Mouse (Mus musculus) urinary bladder, postnatal 14 days (tissue): ENCODE measurements at regions not wholly inside any gene's neighbourhood (a gene's known extent, or its start where the extent isn't known, plus 50 kb on each side); places are given as distances from the start of the nearest gene placed in this dataset.
"Not testable (repeated sequence)": the region's sequence is repeated elsewhere in the genome, so short reads cannot be mapped to it uniquely, and the experiment has no call there.

Experiments
- DNase-seq: peaks from one replicate; pipeline ENCODE4 v3.0.0; 2021; ENCODE audit warnings: low spot score

DNA sequence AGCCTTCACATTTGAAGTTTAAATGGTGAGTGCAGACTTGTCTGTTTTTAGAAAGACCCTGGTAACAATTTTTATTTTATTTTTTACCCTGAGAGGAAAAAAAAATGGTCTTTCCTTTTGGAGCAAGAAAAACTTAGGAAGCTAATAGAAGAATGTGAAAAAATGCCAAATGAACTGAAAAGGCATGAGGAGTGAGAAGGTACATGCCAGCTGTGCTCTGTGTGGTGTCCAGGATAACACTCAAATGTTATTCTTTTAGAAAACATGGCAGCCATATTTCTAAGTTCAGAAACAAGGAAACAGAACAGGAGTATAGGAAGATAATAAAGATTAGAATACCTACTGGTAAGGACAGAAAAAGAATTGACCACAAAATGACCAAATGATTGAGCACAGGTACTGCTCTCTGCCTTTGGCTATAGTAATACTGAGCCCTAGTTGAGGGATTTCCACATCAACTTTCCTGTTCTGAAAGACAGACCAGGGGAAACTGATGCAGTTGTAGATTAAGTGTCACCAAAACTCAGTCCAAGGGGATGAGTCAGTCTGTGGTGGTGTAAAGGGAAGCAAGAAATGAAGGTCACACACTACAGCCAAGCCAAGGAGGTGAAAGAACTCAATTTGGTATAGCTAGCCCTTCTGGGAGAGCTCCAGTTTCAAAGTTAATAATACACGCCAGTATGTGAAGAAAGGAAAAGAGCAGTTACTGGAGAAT lies 758.5 kb downstream of the Robo2 start:
- DNase-seq, result no peak

DNA sequence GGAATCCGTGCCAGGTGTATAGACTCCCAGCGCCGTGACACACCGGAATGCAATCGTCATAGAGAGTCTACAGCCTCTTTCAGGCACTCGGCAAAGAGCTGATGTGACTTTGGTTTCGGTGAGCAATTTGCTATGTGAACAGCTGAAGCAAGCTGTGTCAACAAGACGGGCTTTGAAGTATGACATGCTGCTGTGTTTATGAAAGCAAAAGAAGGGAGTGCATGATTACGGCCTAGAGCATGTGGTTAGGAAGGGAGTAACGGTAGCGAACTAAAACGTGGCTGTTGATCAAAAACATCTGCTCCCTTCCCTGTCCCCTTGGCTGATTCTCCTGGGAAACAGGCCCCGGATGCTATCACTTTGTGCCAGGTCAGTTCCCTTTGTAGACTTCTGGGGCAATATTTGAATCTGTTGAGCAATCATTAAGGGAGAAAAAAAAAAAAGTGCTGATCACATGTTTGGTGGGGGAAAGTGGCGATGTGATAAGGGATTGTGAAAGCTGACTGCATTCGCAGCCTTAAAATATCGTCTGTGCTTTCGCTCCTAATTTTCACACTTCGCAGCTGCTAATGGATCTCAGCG lies 764.3 kb downstream of the Robo2 start:
- DNase-seq, result peak; percentile 32

DNA sequence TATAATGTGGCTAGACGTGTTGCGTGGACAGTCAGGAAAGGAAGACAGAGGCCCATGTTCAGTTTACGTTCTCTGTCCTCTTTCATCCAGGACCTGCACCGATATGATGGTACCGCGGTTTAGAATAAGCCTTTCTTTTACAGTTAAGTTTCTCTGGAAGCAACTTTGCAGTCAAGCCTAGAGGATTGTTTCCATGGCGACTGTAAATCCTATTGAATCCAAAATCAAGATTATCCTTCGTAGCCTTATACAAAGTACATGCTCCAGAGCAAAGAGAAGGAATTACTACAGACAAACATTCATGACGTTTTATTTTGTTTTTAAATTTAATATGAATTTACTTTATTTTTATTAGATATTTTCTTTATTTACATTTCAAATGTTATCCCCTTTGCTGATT lies 798.6 kb downstream of the Robo2 start:
- no peak for DNase-seq

DNA sequence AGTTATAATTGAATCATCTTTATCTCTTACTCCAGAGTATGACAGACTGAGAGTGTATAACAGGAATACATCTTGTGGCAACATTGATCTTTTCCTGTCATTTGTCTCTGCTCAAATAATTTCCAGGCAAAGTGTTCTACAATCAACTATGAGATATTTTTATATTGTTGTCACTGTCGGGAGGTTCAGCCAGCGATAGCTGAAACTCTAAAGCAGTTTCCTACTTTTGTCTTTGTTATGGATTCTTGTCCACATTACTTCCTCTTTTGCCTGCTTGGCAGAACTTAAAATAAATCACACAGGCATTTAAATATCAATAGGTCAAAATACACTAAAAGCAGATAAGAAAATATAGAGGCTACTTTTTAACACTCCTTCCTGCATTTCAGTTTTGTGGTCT lies 820.2 kb downstream of the Robo2 start:
- DNase-seq, result no peak

DNA sequence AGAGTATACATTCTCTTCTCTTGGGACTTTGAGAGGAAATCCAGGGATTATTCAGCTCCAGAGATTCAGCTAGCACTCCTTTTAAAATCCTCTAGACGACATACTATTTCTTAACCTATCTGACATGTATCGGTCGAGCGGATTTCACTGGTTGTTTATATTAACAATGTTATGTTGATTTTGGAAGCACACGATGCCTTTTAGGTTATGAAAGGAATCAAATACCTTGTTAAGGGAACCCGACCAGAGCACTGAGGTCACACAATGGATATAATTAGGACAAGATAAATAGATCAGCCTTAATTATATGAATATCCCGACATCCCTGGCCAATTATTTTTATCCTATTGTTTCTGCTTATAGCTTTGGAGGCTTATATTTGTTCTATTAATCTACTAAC lies 850.4 kb downstream of the Robo2 start:
- DNase-seq, result no peak

DNA sequence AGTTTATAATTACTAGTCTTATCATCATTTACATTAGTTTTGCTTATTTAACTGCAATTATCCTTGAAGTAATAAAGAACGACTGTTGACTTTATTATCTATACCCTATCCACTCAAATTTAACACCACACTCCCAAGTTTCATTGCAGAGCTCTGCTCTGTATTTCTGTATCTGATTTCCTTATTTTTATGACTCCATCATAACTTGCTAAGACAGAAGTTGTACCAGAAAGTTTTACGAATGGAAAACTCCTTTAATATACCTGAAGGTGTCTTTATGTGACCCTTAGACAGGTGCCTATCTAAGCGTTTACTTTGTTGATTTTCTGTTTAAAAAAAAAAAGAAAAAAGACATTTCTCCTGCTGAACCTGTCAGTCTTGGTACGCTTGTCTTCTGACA lies 854.7 kb downstream of the Robo2 start:
- no peak for DNase-seq

DNA sequence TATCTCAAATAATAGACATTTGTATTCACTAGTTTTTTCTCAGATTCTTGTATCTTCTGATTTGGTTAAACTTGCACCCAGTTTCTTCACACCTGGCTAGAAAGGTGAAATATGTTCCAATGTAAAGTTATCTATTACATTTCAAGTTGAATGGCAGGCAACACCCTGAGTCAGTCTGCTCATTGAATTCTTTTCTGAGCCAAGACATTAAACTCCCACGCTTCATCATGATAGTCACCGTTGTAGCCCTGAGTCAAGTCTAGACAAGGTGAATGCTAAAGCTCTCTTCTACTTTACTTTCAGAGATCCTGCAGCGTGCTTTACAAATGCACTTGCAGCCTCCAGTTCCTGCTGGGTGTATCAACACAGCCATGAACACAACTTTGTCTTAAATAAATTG lies 868.0 kb downstream of the Robo2 start:
- DNase-seq, result no peak

DNA sequence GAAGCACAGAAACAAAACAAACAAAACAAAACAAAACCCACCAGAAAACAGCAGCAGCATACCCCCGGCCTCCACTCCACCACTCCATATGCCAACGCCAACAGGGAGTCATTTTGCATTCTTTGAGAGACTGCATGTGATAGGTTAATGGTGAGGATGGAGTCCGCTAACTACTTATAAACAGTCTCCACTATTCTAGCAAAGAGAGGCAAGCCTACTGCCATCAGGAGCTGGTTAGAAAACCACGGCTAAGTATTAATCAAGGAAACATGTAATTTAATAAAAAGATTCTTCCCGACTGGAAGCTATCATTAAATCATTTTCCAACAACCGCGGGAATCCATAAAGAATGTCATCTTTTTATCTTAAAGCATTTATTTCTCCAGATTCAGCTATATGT lies 873.6 kb downstream of the Robo2 start:
- no peak for DNase-seq

- DNase-seq, result no peak
Observed at GRCm38 (mm10) chr16:73537541-73537940, 874.1 kb downstream of the Robo2 start.

- DNase-seq, result peak; percentile 3
Observed at GRCm38 (mm10) chr16:73530191-73530590, 881.4 kb downstream of the Robo2 start.

DNA sequence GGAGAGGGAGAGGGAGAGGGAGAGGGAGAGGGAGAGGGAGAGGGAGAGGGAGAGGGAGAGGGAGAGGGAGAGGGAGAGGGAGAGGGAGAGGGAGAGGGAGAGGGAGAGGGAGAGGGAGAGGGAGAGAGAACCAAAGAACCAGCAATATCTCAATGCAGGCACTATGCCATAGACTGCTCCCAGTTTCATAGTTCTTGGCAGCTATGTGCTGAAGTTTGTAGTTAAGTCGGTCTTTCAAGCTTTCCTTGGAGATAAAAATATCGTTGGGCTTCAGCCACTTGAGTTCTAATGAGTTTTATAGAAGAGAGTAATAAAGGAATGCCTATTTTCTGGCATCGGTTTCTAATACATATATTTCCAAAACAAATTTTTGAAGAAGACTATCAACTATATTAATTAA lies 888.7 kb downstream of the Robo2 start:
- not testable (repeated sequence) for DNase-seq

GRCm38 (mm10) chr16:73504759-73505158 lies 906.9 kb downstream of the Robo2 start:
- DNase-seq, result no peak

DNA sequence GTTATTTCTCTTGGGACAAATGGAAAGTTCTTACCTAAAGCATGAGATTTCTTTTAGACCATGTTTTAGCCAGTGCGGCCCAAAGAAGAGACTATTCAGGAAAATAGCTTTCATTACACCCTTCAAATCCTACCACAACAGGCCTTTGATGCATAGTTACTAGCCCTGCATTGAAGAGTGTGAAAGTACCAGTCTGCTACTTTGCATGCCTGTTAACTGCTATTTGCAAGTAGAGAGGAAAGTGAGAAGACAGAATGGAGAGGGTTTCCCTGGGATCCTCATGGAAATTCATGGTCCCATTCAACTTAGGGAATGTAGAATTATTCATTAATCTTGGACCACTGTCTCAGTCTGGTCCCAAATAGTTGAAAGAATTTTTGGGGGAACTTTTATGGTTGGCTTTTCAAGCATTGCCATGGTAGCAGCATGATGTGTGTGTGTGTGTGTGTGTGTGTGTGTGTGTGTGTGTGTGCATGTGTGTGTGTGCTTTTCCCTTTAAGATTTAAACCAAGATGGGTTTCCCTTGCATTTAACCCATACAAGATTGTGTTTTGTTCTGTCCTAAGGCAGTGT lies 912.9 kb downstream of the Robo2 start:
- DNase-seq, result no peak

DNA sequence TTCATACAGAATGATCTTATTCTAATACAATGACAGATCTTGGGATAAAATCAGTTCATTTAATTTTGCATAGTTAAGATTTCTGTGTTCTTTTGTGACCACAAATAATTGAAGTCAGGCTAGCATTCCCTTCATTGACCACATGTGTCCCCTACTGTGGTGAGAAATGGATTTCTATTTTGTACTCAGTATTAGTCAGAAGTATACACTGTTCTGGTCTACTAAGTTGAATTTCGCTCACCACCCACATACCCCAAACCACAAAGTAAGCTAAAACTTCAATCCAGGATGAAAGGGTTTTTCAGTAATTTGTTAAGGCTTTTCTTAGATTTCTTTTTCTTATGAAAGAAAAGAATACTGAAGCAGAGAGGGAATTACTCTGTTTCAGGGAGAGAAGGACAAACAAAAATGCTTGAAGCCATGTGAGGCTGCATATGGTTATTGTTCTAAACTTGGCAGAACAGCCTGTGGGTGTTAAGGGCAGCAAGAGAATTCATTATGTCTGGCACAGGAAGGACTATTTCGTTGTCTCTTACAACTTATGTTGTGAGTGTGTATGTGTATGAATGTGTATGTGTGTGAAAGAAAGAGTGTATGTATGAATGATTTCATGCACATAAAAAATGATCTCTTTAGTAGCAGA lies 928.3 kb downstream of the Robo2 start:
- no peak for DNase-seq

DNA sequence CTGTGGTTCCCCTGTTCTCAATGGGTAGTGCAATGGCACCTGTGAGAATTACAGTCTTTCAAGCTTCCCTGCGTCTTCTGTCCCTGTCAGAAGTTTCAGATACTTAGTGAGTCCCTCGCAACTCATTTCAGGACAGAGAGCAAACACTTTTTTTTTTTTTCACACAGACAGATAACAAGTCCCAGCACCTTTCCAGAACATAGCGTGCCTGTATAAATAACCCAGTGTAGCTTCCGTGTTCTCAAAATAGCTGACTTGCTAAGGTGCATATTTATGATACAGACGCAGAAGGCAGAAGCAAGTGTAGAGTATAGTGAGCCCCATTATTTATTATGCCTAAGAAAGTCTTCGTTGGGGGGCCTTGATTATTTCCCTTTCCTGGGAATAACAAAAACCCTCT lies 929.4 kb downstream of the Robo2 start:
- no peak for DNase-seq

GRCm38 (mm10) chr16:73473502-73473901 lies 938.1 kb downstream of the Robo2 start:
- no peak for DNase-seq

- DNase-seq, result peak; percentile 38
Observed at GRCm38 (mm10) chr16:73471547-73471946, 940.1 kb downstream of the Robo2 start.

DNA sequence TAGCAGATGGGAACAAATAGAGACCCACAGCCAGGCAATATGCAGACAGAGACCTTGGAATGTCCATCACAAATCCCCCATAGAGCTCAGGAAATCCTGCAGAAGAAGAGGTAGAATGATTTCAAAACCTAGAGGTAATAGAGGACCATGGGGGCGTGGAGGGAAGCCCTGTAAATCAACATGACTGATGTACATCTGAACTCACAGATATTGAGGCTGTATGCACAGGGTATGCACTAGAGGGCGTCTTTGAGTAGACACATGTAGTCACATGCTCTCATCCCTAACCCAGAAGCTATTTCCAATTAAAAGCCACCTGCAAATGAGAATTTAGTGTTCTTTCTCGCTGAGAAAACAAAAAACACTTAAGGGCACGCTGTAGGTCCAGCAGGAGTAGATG lies 941.1 kb downstream of the Robo2 start:
- no peak for DNase-seq

- no peak for DNase-seq
Observed at GRCm38 (mm10) chr16:73466296-73466695, 945.3 kb downstream of the Robo2 start.

- no peak for DNase-seq
Observed at GRCm38 (mm10) chr16:73462516-73462915, 949.1 kb downstream of the Robo2 start.

DNA sequence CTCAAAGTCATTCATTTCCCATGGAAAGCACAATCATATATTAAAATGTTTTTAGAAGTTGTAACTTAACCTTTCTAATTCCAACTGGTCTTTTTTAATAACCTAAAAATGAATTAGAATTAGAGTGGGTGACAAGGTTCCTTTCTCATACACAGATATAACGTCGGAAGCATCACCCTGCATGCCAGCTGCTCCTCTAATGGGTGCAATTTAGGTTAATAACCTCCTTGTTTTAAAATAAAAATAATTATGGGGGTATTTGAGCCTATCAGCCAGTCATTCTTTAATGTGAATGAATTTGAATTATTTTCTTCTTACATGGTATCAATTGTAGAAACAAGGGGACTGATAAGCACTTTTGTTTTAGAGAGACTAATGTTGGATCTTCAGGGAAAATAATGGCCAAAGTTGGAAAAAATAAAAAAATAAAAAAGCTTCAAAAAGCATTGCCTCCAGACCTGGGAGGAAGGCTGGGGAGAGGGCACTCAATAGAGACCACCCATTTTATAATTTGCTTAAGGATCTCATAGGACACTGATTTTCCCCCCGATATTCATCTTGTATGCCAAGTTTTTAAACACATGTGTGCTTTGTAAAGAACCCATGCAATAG lies 960.9 kb downstream of the Robo2 start:
- no peak for DNase-seq

DNA sequence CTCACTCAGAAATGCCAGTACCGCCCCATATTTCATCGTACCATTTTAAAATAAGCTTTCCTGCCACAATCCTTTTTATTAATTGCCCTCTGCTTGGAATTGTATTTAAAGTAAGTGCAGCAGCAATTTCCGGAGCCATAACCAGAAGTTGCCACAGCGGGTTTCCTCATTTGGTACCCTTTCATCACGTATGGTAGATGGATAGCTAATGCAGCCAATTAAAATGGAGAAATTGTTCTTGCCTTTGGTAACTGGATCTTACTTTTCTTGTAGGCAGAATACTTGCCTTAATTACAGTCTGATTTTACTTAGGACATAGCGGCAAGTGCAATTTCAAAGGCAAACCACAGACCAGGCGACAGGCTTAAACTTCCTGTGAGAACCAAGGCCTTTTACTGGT lies 961.8 kb downstream of the Robo2 start:
- no peak for DNase-seq

DNA sequence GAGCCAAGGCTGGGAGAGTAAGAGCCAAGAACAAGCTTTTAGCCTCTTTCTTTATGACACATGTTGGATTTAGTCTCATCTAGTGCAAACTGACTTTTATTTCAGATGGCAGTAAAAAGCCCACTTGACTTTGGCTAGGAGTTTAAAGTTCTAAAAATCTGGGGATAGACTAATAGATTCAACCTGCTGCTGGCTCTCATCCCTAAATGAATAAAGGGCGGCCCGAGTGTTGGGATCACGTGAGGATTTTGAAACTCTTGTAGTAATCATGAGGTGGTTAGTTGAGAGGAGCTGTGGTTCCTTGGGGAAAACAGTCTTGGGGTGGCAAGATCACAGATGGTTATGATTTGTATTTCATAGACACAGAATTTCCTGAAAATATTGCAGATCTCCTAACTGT lies 975.9 kb downstream of the Robo2 start:
- no peak for DNase-seq
